Mouse (Mus musculus): Measurements from ENCODE around the gene Ints1.

Ints1 gene

DNA sequence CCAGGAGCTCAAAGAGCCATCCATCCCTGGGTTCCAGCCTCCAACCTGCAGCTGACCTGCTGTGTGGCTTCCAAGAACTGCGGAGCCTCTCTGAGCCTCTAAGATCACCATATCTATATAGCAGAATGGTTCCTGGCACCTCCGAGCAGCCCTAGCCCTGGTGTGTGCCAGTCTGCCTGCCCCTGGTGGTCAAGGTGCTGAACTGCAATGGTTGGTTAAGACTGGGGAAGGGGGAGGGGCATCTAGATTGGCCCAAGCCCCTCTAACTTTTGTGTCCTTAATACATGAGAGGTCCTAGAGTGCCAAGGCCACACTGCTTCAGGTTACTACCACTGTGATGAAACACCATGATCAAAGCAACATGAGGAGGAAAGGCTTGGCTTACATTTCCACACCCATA, 72.6 kb downstream of the Ints1 start:
- DNase-seq, result no peak

DNA sequence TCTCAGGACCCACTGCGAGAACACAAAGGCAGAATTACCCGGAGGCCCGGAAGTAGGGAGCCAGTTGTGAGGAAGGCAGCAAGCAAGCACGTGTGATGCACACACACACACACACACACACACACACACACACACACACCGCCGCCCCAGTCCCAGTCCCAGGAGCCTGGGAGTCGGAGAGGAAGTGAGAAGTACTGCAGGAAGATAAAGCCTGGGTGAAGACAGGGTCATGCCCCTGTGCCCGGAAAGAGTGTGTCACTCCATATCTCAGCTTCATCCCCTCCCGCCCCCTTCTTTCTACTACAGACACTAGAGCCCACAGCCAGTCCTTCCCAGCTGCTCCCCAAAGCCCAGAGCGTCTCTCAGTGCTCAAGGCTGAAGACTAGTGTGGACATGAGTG, 73.2 kb downstream of the Ints1 start:
- DNase-seq, result no peak
